Mouse (Mus musculus) hindbrain, embryonic 15.5 days (tissue): ENCODE results near the gene Adamtsl1. TPM values are rescaled to one million over a fixed set of nuclear protein-coding genes. Genes with fewer than 3 reads are reported as not detected.

Source experiments
- ATAC-seq: fragments of 200-750 bp; cut with Nextera tagmentation; 2 replicates; pipeline ENCODE4 v1.8.0; 2017; ENCODE audit warnings: low read depth, moderate number of reproducible peaks, moderate TSS enrichment; ENCODE audit not compliant: low FRiP score
- H3K27ac ChIP-seq: fragments of 300-500 bp; sonication (generic); replicated peaks from 2 replicates; pipeline ENCODE4 v1.5.1; 2015; ENCODE audit warnings: mild to moderate bottlenecking, inconsistent platforms
- H3K27me3 ChIP-seq: fragments of 300-500 bp; sonication (generic); 2 replicates; pipeline ENCODE4 v1.6.1; 2015; ENCODE audit warnings: control low read depth, inconsistent platforms
- H3K36me3 ChIP-seq: fragments of 300-500 bp; sonication (generic); 2 replicates; pipeline ENCODE4 v1.6.1; 2015; ENCODE audit warnings: control low read depth, inconsistent platforms
- H3K4me1 ChIP-seq: fragments of 300-500 bp; sonication (generic); replicated peaks from 2 replicates; pipeline ENCODE4 v1.6.1; 2015; ENCODE audit warnings: control low read depth, inconsistent platforms
- H3K4me2 ChIP-seq: fragments of 300-500 bp; sonication (generic); 2 replicates; pipeline ENCODE4 v1.6.1; 2015; ENCODE audit warnings: moderate library complexity, mild to moderate bottlenecking, inconsistent platforms
- H3K4me3 ChIP-seq: fragments of 300-500 bp; sonication (generic); 2 replicates; pipeline ENCODE4 v1.5.1; 2015; ENCODE audit warnings: mild to moderate bottlenecking, inconsistent platforms
- H3K9ac ChIP-seq: fragments of 300-500 bp; sonication (generic); 2 replicates; pipeline ENCODE4 v1.6.1; 2015; ENCODE audit warnings: inconsistent platforms
- H3K9me3 ChIP-seq: fragments of 300-500 bp; sonication (generic); 2 replicates; pipeline ENCODE4 v1.6.1; 2016; ENCODE audit warnings: control low read depth, inconsistent platforms
- WGBS: fragments of 180-500 bp; shearing (Covaris S2); methylation state at CpG from one replicate; pipeline ENCODE4 v1.1.7; 2015; 5-methylcytosine and 5-hydroxymethylcytosine counted together
- polyA plus RNA-seq: library from polyadenylated mRNA; unstranded; fragments of >200 nt; fragmentation: Nextera tagmentation; extraction: Ambion mirVana; gene quantifications from 2 replicates; pipeline ENCODE4 v1.2.1, GENCODE M21; 2015

Adamtsl1 gene
- polyA plus RNA-seq, 1 experiment from 2014 or later: 11.8 TPM

- no peak for ATAC-seq
Measured at GRCm38 (mm10) chr4:85554696-85555095, 40.7 kb downstream of the Adamtsl1 start.

GRCm38 (mm10) chr4:85559753-85560152 lies 45.8 kb downstream of the Adamtsl1 start:
- WGBS: 81% methylated on average over 6 of the region's 6 CpGs
- Histone ChIP-seq H3K9me3 (no peaks in the 10 kb centered on the region), H3K36me3 (no peaks in the 10 kb centered on the region), H3K27me3 (no peaks in the 10 kb centered on the region), H3K4me1 (no peaks in the 10 kb centered on the region), H3K4me2 (no peak overlapping the region), H3K4me3 (no peak overlapping the region), H3K27ac (no peak overlapping the region), H3K9ac (no peak overlapping the region)
- ATAC-seq: no peak

More at GRCm38 (mm10) chr4:85554696-85555095, 40.7 kb downstream of the Adamtsl1 start:
- H3K9ac ChIP-seq: no peak overlapping the region
- no peak overlapping the region for H3K27ac ChIP-seq
- no peaks in the 10 kb centered on the region for H3K27me3 ChIP-seq
- no peak overlapping the region for H3K4me3 ChIP-seq
- no peaks in the 10 kb centered on the region for H3K4me1 ChIP-seq
- no peak overlapping the region for H3K4me2 ChIP-seq
- 71% methylated on average over 3 of the region's 3 CpGs for WGBS
- no peaks in the 10 kb centered on the region for H3K36me3 ChIP-seq
- no peaks in the 10 kb centered on the region for H3K9me3 ChIP-seq

GRCm38 (mm10) chr4:85585426-85585825 lies 71.5 kb downstream of the Adamtsl1 start:
- ATAC-seq: no peak
- Histone ChIP-seq H3K4me2 (no peak overlapping the region), H3K4me3 (no peak overlapping the region), H3K36me3 (no peaks in the 10 kb centered on the region), H3K27me3 (no peaks in the 10 kb centered on the region), H3K4me1 (no peaks in the 10 kb centered on the region), H3K27ac (no peak overlapping the region), H3K9me3 (no peaks in the 10 kb centered on the region), H3K9ac (no peak overlapping the region)
- WGBS: 87% methylated on average over 2 of the region's 2 CpGs

- H3K27me3 ChIP-seq: no peaks in the 10 kb centered on the region
- H3K4me2 ChIP-seq: no peak overlapping the region
- H3K4me1 ChIP-seq: no peaks in the 10 kb centered on the region
- no peaks in the 10 kb centered on the region for H3K9me3 ChIP-seq
- H3K27ac ChIP-seq: no peak overlapping the region
- no peak overlapping the region for H3K9ac ChIP-seq
- WGBS: 91% methylated on average over 4 of the region's 4 CpGs
- H3K4me3 ChIP-seq: no peak overlapping the region
- no peaks in the 10 kb centered on the region for H3K36me3 ChIP-seq
- ATAC-seq: no peak
Measured at GRCm38 (mm10) chr4:85588928-85589327, 75.0 kb downstream of the Adamtsl1 start.

- ATAC-seq: no peak
- Histone ChIP-seq H3K4me1 (no peaks in the 10 kb centered on the region), H3K4me3 (no peak overlapping the region), H3K27me3 (no peaks in the 10 kb centered on the region), H3K36me3 (no peaks in the 10 kb centered on the region), H3K9ac (no peak overlapping the region), H3K4me2 (no peak overlapping the region), H3K27ac (no peak overlapping the region), H3K9me3 (no peaks in the 10 kb centered on the region)
- WGBS: 71% methylated on average over 7 of the region's 7 CpGs
Measured at GRCm38 (mm10) chr4:85591037-85591436, 77.1 kb downstream of the Adamtsl1 start.

GRCm38 (mm10) chr4:85594159-85594558 lies 80.2 kb downstream of the Adamtsl1 start:
- Histone ChIP-seq H3K4me3 (no peak overlapping the region), H3K27ac (no peak overlapping the region), H3K4me2 (no peak overlapping the region), H3K36me3 (no peaks in the 10 kb centered on the region), H3K9ac (no peak overlapping the region), H3K27me3 (no peaks in the 10 kb centered on the region), H3K4me1 (no peaks in the 10 kb centered on the region), H3K9me3 (no peaks in the 10 kb centered on the region)
- no peak for ATAC-seq

GRCm38 (mm10) chr4:85613331-85613730 lies 99.4 kb downstream of the Adamtsl1 start:
- Histone ChIP-seq H3K9ac (no peak overlapping the region), H3K4me1 (no peaks in the 10 kb centered on the region), H3K27me3 (no peaks in the 10 kb centered on the region), H3K36me3 (no peaks in the 10 kb centered on the region), H3K27ac (no peak overlapping the region), H3K4me2 (no peak overlapping the region), H3K9me3 (no peaks in the 10 kb centered on the region), H3K4me3 (no peak overlapping the region)
- ATAC-seq: no peak
- WGBS: 75% methylated on average over 3 of the region's 3 CpGs

- WGBS: 93% methylated on average over 5 of the region's 5 CpGs
- no peak for ATAC-seq
- no peak overlapping the region for H3K27ac ChIP-seq
- H3K9ac ChIP-seq: no peak overlapping the region
- H3K4me1 ChIP-seq: no peaks in the 10 kb centered on the region
- no peaks in the 10 kb centered on the region for H3K9me3 ChIP-seq
- no peaks in the 10 kb centered on the region for H3K36me3 ChIP-seq
- no peak overlapping the region for H3K4me3 ChIP-seq
- H3K27me3 ChIP-seq: no peaks in the 10 kb centered on the region
- H3K4me2 ChIP-seq: no peak overlapping the region
Measured at GRCm38 (mm10) chr4:85618746-85619145, 104.8 kb downstream of the Adamtsl1 start.

GRCm38 (mm10) chr4:85619261-85619660 lies 105.3 kb downstream of the Adamtsl1 start:
- no peak overlapping the region for H3K4me2 ChIP-seq

GRCm38 (mm10) chr4:85629381-85629780 lies 115.4 kb downstream of the Adamtsl1 start:
- WGBS: 83% methylated on average over 7 of the region's 7 CpGs

More at GRCm38 (mm10) chr4:85619261-85619660, 105.3 kb downstream of the Adamtsl1 start:
- ATAC-seq: no peak
- Histone ChIP-seq H3K36me3 (no peaks in the 10 kb centered on the region), H3K9me3 (no peaks in the 10 kb centered on the region), H3K4me3 (no peak overlapping the region), H3K27ac (no peak overlapping the region), H3K27me3 (no peaks in the 10 kb centered on the region), H3K4me1 (no peaks in the 10 kb centered on the region), H3K9ac (no peak overlapping the region)
- 88% methylated on average over 3 of the region's 3 CpGs for WGBS

GRCm38 (mm10) chr4:85669271-85669670 lies 155.3 kb downstream of the Adamtsl1 start:
- 79% methylated on average over 5 of the region's 5 CpGs for WGBS
- H3K9me3 ChIP-seq: no peaks in the 10 kb centered on the region
- ATAC-seq: no peak

More at GRCm38 (mm10) chr4:85629381-85629780, 115.4 kb downstream of the Adamtsl1 start:
- Histone ChIP-seq H3K36me3 (no peaks in the 10 kb centered on the region), H3K9me3 (no peaks in the 10 kb centered on the region), H3K4me1 (no peaks in the 10 kb centered on the region), H3K4me2 (no peak overlapping the region), H3K27me3 (no peaks in the 10 kb centered on the region), H3K9ac (no peak overlapping the region), H3K4me3 (no peak overlapping the region), H3K27ac (no peak overlapping the region)
- ATAC-seq: no peak

GRCm38 (mm10) chr4:85669735-85670134 lies 155.8 kb downstream of the Adamtsl1 start:
- Histone ChIP-seq H3K9ac (no peak overlapping the region), H3K4me3 (no peak overlapping the region), H3K9me3 (no peaks in the 10 kb centered on the region), H3K27ac (no peak overlapping the region), H3K36me3 (no peaks in the 10 kb centered on the region), H3K27me3 (no peaks in the 10 kb centered on the region), H3K4me2 (no peak overlapping the region), H3K4me1 (no peaks in the 10 kb centered on the region)
- WGBS: 87% methylated on average over 1 of the region's 1 CpGs
- ATAC-seq: no peak

More at GRCm38 (mm10) chr4:85669271-85669670, 155.3 kb downstream of the Adamtsl1 start:
- Histone ChIP-seq H3K27ac (no peak overlapping the region), H3K4me1 (no peaks in the 10 kb centered on the region), H3K27me3 (no peaks in the 10 kb centered on the region), H3K36me3 (no peaks in the 10 kb centered on the region), H3K4me2 (no peak overlapping the region), H3K4me3 (no peak overlapping the region), H3K9ac (no peak overlapping the region)

GRCm38 (mm10) chr4:85672290-85672689 lies 158.3 kb downstream of the Adamtsl1 start:
- Histone ChIP-seq H3K4me3 (no peak overlapping the region), H3K27me3 (no peaks in the 10 kb centered on the region), H3K9me3 (no peaks in the 10 kb centered on the region), H3K36me3 (no peaks in the 10 kb centered on the region), H3K4me2 (no peak overlapping the region), H3K9ac (no peak overlapping the region), H3K27ac (no peak overlapping the region), H3K4me1 (no peaks in the 10 kb centered on the region)
- 56% methylated on average over 4 of the region's 4 CpGs for WGBS
- no peak for ATAC-seq
